Mouse (Mus musculus) lung, postnatal 0 days (tissue): ENCODE measurements at regions not wholly inside any gene's neighbourhood (a gene's known extent, or its start where the extent isn't known, plus 50 kb on each side); places are given as distances from the start of the nearest gene placed in this dataset.
"Not testable (repeated sequence)": the region's sequence is repeated elsewhere in the genome, so short reads cannot be mapped to it uniquely, and the experiment has no call there.

Source experiments
- ATAC-seq: fragments of 200-750 bp; cut with Nextera tagmentation; 2 replicates; pipeline ENCODE4 v1.8.0; 2017; ENCODE audit warnings: moderate library complexity
- DNase-seq: peaks from one replicate; pipeline ENCODE4 v3.0.0-alpha.2; 2016; ENCODE audit warnings: low spot score
- H3K27ac ChIP-seq: fragments of 300-500 bp; sonication (generic); 2 replicates; pipeline ENCODE4 v1.5.1; 2014; ENCODE audit warnings: antibody characterized with exemption, mild to moderate bottlenecking, low read length, mixed read lengths
- H3K27me3 ChIP-seq: fragments of 300-500 bp; sonication (generic); replicated peaks from 2 replicates; pipeline ENCODE4 v1.6.1; 2014; ENCODE audit warnings: low read length, mixed read lengths; ENCODE audit not compliant: insufficient read depth
- H3K36me3 ChIP-seq: fragments of 300-500 bp; sonication (generic); 2 replicates; pipeline ENCODE4 v1.6.1; 2014; ENCODE audit warnings: low read length, mixed read lengths; ENCODE audit not compliant: insufficient read depth
- H3K4me1 ChIP-seq: fragments of 300-500 bp; sonication (generic); 2 replicates; pipeline ENCODE4 v1.6.1; 2014; ENCODE audit warnings: antibody characterized with exemption, low read depth, low read length, mixed read lengths; ENCODE audit not compliant: insufficient read depth
- H3K4me2 ChIP-seq: fragments of 300-500 bp; sonication (generic); replicated peaks from 2 replicates; pipeline ENCODE4 v1.6.1; 2014; ENCODE audit warnings: low read depth, mild to moderate bottlenecking, low read length, moderate library complexity, mixed read lengths
- H3K4me3 ChIP-seq: fragments of 300-500 bp; sonication (generic); 2 replicates; pipeline ENCODE4 v1.5.1; 2014; ENCODE audit warnings: low read depth, low read length
- H3K9ac ChIP-seq: fragments of 300-500 bp; sonication (generic); replicated peaks from 2 replicates; pipeline ENCODE4 v1.6.1; 2014; ENCODE audit warnings: low read depth, mild to moderate bottlenecking
- H3K9me3 ChIP-seq: fragments of 300-500 bp; sonication (generic); 2 replicates; pipeline ENCODE4 v1.6.1; 2016; ENCODE audit warnings: low read length, mixed read lengths
- CTCF ChIP-seq: IDR thresholded peaks from 2 replicates; pipeline ENCODE4 v1.5.1; 2016; ENCODE audit warnings: antibody characterized with exemption, mild to moderate bottlenecking
- EP300 ChIP-seq: IDR thresholded peaks from 2 replicates; pipeline ENCODE4 v1.6.1; 2016; ENCODE audit warnings: antibody characterized with exemption, mild to moderate bottlenecking, control low read depth
- WGBS: fragments of 180-500 bp; shearing (Covaris S2); extraction: QIAGEN DNeasy Blood & Tissue Kit; methylation state at CpG from one replicate; pipeline ENCODE4 v1.1.7; 2014; 5-methylcytosine and 5-hydroxymethylcytosine counted together

DNA sequence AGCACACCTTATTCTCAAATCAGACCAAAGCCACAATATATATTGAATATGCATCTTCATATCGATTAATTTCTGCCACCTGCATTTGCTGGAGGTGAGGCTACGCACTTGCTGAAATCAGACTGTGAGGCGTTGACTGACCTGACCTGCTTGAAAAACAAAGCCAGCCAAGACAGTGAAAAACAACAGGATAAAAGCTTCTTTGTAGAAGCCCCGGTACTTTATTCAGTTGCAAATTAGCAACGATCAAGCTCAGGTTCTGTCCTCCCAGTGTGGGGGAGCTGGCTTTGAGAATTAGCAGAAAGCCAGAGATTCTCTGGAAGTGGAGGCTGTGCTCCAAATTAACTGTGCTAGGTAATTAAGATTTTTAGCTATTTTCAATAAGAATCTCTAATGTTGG is 100.6 kb downstream of the Vmn2r79 start:
- Histone ChIP-seq H3K27ac (no peak overlapping the region), H3K4me3 (no peak overlapping the region), H3K9me3 (no peaks in the 10 kb centered on the region), H3K9ac (no peak overlapping the region), H3K36me3 (no peaks in the 10 kb centered on the region), H3K4me1 (no peaks in the 10 kb centered on the region), H3K27me3 (no peaks in the 10 kb centered on the region), H3K4me2 (no peak overlapping the region)
- ATAC-seq (no peak), DNase-seq (no peak)
- 84% methylated on average over 5 of the region's 5 CpGs for WGBS
- no peak for TF ChIP-seq CTCF
- TF ChIP-seq EP300, result no peak

DNA sequence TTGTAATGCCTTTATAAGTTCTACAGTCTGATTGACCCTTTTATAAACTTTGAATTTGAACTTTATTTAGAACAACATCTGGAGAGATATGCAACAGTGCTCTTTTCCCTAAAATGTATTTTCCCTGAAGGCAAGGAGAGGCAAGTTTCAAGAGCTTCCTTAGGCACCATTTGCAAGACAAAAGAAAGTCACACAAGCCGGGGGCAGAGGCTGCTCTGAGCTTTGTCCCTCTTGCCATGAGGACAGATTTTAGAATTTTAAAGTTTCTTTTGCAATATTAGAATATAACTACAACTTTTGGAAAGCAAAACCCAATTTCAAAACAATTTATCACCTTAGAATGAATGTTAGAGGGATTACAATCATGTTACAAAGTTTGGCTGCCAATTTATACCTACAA is 103.7 kb downstream of the Vmn2r79 start:
- 50% methylated on average over 1 of the region's 1 CpGs for WGBS
- not testable (repeated sequence) for H3K9ac ChIP-seq, H3K36me3 ChIP-seq, H3K27me3 ChIP-seq, H3K4me1 ChIP-seq, H3K4me3 ChIP-seq, DNase-seq, H3K9me3 ChIP-seq, H3K27ac ChIP-seq, H3K4me2 ChIP-seq, ATAC-seq

DNA sequence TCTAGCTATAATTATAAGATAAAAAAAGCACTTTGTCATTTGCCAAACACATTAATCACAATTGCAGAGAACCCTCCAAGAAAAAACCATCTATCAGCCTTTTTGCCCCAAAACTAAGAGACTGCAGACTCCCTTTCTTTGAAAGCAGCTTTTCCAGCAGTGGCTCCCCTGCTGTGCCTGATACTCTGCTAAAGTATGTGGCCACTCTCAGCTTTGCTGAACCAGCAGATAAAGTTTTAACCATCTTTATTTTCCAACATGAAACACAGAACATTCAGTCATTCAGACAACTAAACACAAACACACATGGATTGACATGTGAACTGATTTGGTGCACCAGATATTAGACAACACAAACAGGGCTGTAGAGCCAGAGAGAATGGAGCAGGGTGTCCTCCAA is 104.5 kb downstream of the Vmn2r79 start:
- H3K27me3 ChIP-seq, H3K4me3 ChIP-seq, H3K9me3 ChIP-seq, H3K27ac ChIP-seq, DNase-seq, ATAC-seq, H3K4me1 ChIP-seq, H3K36me3 ChIP-seq, H3K4me2 ChIP-seq, H3K9ac ChIP-seq: not testable (repeated sequence)

DNA sequence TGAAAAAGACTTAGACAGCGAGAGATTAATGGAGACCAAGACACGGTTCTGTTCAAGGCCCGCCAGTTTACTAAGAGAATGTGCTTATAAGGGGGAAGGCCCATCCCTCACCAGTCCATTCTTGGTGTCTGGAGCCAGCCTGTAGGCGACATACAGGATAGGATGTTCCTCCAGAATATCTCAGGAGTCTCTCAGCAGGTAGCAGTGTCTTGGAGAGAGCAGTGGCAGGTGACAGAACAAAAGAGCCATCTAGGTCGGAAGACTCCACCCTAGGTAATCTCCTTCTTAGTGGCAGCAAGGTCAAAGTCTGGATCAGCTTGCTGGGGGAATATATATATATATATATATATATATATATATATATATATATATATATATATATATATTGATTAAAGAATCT is 105.4 kb downstream of the Vmn2r79 start:
- H3K4me2 ChIP-seq, H3K27ac ChIP-seq, H3K36me3 ChIP-seq, H3K4me3 ChIP-seq, H3K9ac ChIP-seq, DNase-seq, ATAC-seq, H3K27me3 ChIP-seq, H3K4me1 ChIP-seq, H3K9me3 ChIP-seq: not testable (repeated sequence)
- 78% methylated on average over 5 of the region's 5 CpGs for WGBS

GRCm38 (mm10) chr7:87110312-87110984 is 114.5 kb downstream of the Vmn2r79 start:
- peak; percentile 73 for TF ChIP-seq CTCF
- TF ChIP-seq EP300, result no peak
- ATAC-seq (no peak), DNase-seq (peak; percentile 72)
- H3K4me2 ChIP-seq, result no peak overlapping the region; the same call in 1 of the 2 replicates
- no peak overlapping the region for H3K27ac ChIP-seq
- no peaks in the 10 kb centered on the region for H3K36me3 ChIP-seq
- no peaks in the 10 kb centered on the region for H3K4me1 ChIP-seq
- WGBS, result 30% methylated on average over 3 of the region's 3 CpGs
- H3K9ac ChIP-seq, result no peak overlapping the region
- H3K9me3 ChIP-seq, result no peaks in the 10 kb centered on the region
- H3K27me3 ChIP-seq, result no peaks in the 10 kb centered on the region
- H3K4me3 ChIP-seq, result no peak overlapping the region

DNA sequence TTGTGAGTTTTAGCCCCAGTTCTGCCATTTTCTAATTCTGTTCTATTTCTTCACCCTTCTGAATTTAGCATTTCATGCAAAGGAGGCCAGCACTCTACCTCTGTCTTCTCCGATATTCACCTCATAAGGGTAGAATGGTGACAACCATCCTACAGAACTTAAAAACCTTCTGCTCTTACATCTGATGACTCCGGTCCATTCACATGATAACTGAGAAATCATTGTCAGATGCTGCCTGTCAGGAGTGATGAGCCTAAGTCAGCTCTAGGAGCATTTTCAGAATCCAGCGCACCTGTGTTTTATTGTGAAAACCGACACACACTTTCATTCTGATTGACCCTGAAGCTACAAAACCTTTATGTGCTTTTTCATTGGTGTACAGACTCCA is 115.1 kb downstream of the Vmn2r79 start:
- ATAC-seq (no peak), DNase-seq (no peak)
- H3K9ac ChIP-seq, result no peak overlapping the region
- WGBS, result 74% methylated on average over 4 of the region's 4 CpGs
- no peaks in the 10 kb centered on the region for H3K4me1 ChIP-seq
- H3K27me3 ChIP-seq, result no peaks in the 10 kb centered on the region
- H3K9me3 ChIP-seq, result no peaks in the 10 kb centered on the region
- no peak overlapping the region; the same call in 1 of the 2 replicates for H3K4me2 ChIP-seq
- TF ChIP-seq CTCF (no peak), EP300 (no peak)
- H3K36me3 ChIP-seq, result no peaks in the 10 kb centered on the region
- H3K4me3 ChIP-seq, result no peak overlapping the region
- no peak overlapping the region for H3K27ac ChIP-seq

DNA sequence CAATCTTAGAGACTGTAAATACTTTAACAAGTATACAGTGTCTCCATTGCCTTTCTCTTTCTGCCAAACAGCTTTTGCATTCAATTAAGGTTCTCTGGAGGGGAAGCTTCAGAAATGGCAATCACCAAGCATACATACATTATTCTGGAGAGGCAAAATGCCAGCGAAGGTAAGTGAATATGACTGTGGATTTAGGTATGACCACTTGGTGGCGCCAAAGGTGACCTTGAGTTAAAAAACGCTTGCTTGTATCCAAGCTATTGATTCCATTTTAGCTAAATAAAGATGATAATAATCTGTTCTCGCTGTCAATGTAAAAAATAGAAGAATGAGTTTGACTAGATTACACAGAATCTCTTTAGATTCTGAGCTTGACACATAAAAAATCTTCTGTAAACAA is 117.7 kb downstream of the Vmn2r79 start:
- H3K4me2 ChIP-seq, result no peak overlapping the region
- no peaks in the 10 kb centered on the region for H3K4me1 ChIP-seq
- DNase-seq, result peak; percentile 39
- no peak for TF ChIP-seq EP300
- TF ChIP-seq CTCF, result peak; percentile 74
- no peak overlapping the region for H3K9ac ChIP-seq
- no peak overlapping the region for H3K27ac ChIP-seq
- ATAC-seq, result no peak
- H3K4me3 ChIP-seq, result no peak overlapping the region
- no peaks in the 10 kb centered on the region for H3K9me3 ChIP-seq
- WGBS, result 4% methylated on average over 4 of the region's 4 CpGs
- no peaks in the 10 kb centered on the region for H3K27me3 ChIP-seq
- H3K36me3 ChIP-seq, result no peaks in the 10 kb centered on the region
